Mouse (Mus musculus) stomach, postnatal 0 days (tissue): ENCODE measurements around the gene Abr.

Experiments
- CTCF ChIP-seq: IDR thresholded peaks from 2 replicates; pipeline ENCODE4 v1.5.1; 2016; ENCODE audit warnings: antibody characterized with exemption, low read depth, mild to moderate bottlenecking, moderate library complexity
- EP300 ChIP-seq: optimal IDR thresholded peaks from 2 replicates; pipeline ENCODE3; 2016; ENCODE audit warnings: antibody characterized with exemption

DNA sequence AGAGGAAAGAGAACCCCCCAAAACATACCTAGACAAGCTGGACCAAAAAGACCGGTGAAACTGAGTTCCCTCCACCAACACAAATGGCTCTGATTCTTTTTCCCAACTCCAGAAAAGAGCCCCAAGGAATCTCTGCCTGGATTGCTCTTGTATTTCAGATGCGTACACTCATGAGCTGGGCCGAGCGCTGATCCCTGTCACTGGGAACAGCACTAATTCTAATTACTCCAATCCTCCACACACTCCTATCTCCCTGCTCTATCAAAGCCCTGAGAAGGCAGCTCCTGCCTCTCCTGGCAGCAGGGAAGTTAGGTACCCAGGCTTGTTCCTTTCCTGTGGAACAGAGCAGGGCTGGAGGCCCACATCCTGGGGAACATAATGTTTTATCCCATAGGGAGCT lies 114.0 kb downstream of the Abr start:
- TF ChIP-seq CTCF, result no peak
- TF ChIP-seq EP300, result no peak
